Mouse (Mus musculus) neural tube, embryonic 14.5 days (tissue): ENCODE data around the gene Gpr27. TPM values are rescaled to one million over a fixed set of nuclear protein-coding genes. Genes with fewer than 3 reads are reported as not detected.

Experiments
- ATAC-seq: fragments of 200-750 bp; cut with Nextera tagmentation; 2 replicates; pipeline ENCODE4 v1.8.0; 2017; ENCODE audit warnings: low read depth, mild to moderate bottlenecking, moderate TSS enrichment, moderate library complexity
- H3K27ac ChIP-seq: fragments of 300-500 bp; sonication (generic); 2 replicates; pipeline ENCODE4 v1.5.1; 2014; ENCODE audit warnings: low read depth, mild to moderate bottlenecking, control low read depth, low read length, moderate library complexity, mixed read lengths
- H3K27me3 ChIP-seq: fragments of 300-500 bp; sonication (generic); 2 replicates; pipeline ENCODE4 v1.6.1; 2014; ENCODE audit warnings: low read length; ENCODE audit not compliant: control insufficient read depth, insufficient read depth
- H3K36me3 ChIP-seq: fragments of 300-500 bp; sonication (generic); 2 replicates; pipeline ENCODE4 v1.6.1; 2014; ENCODE audit warnings: low read length, mixed read lengths; ENCODE audit not compliant: control insufficient read depth, insufficient read depth
- H3K4me1 ChIP-seq: fragments of 300-500 bp; sonication (generic); 2 replicates; pipeline ENCODE4 v1.6.1; 2014; ENCODE audit warnings: low read length; ENCODE audit not compliant: control insufficient read depth, insufficient read depth
- H3K4me2 ChIP-seq: fragments of 300-500 bp; sonication (generic); 2 replicates; pipeline ENCODE4 v1.6.1; 2014; ENCODE audit warnings: mild to moderate bottlenecking, low read depth, low read length, control low read depth
- H3K4me3 ChIP-seq: fragments of 300-500 bp; sonication (generic); 2 replicates; pipeline ENCODE4 v1.5.1; 2014; ENCODE audit warnings: low read depth, low read length, control low read depth, mixed read lengths
- H3K9ac ChIP-seq: fragments of 300-500 bp; sonication (generic); replicated peaks from 2 replicates; pipeline ENCODE4 v1.6.1; 2014; ENCODE audit warnings: low read depth, mild to moderate bottlenecking, control low read depth, low read length, mixed read lengths
- H3K9me3 ChIP-seq: fragments of 300-500 bp; sonication (generic); 2 replicates; pipeline ENCODE4 v1.6.1; 2016; ENCODE audit warnings: low read length; ENCODE audit not compliant: control insufficient read depth
- WGBS: fragments of 180-500 bp; shearing (Covaris S2); extraction: QIAGEN DNeasy Blood & Tissue Kit; methylation state at CpG from one replicate; pipeline ENCODE4 v1.1.7; 2014; 5-methylcytosine and 5-hydroxymethylcytosine counted together
- polyA plus RNA-seq: library from polyadenylated mRNA; unstranded; fragments of >200 nt; fragmentation: Nextera tagmentation; extraction: Ambion mirVana; gene quantifications from 2 replicates; pipeline ENCODE4 v1.2.1, GENCODE M21; 2014

Gpr27 gene
- polyA plus RNA-seq: 21.0 and 21.7 TPM in 2 replicates

GRCm38 (mm10) chr6:99692206-99692915 is at the start of gene Gpr27:
Gpr27 (plus strand) TSS chr6:99692679.
- peak within 1 kb of the TSS; percentile 87 for H3K4me2 ChIP-seq
- H3K9ac ChIP-seq: peak within 1 kb of the TSS; percentile 94
- peaks cover 18% of the 10 kb centered on the region; the same call in 1 of the 2 replicates for H3K4me1 ChIP-seq
- peak within 1 kb of the TSS; percentile 74 for H3K4me3 ChIP-seq
- ATAC-seq: peak; percentile 88
- H3K36me3 ChIP-seq: no peaks in the 10 kb centered on the region
- no peaks in the 10 kb centered on the region for H3K9me3 ChIP-seq
- peaks cover 15% of the 10 kb centered on the region for H3K27me3 ChIP-seq
- peak within 1 kb of the TSS; percentile 89 for H3K27ac ChIP-seq
- WGBS: 0% methylated on average over 30 of the region's 112 CpGs

DNA sequence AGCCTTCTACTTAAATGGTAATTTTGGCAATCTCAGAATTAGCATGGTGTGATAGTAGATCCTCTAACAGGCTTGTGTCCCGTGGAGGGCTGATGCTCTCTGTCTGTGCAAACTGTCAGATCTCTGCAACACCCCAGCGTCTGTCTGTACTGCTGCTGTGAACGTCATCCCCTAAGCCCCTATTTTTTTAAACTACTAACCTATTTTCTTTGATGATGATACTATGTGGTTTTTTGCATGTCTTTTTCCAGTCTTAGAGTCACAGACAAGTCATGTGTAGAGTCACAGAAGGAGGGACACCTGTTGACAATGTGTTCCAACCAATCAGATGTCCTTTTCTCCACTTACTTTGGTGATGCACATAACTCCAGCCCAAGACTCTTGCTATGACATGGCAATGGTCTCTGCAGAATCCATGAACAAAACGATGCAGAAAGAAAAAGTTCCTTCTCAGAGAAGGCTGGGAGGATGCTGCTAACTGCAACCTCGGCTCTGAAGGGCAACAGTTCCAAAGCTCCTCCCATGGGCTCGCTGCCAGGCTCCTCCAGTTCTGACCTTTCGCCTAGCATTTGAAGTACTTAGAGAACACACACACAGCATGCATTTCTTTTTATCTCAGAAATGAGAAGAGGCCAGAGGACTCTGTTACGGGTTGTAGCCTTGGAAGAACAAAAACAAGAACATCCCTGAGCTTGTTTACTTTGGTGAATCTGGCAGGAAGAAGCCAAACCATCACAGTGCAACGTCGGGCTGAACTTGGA is 48.9 kb upstream of the Gpr27 start:
- Histone ChIP-seq H3K36me3 (no peaks in the 10 kb centered on the region), H3K9me3 (no peaks in the 10 kb centered on the region), H3K4me2 (no peak overlapping the region), H3K27me3 (no peaks in the 10 kb centered on the region), H3K4me3 (no peak overlapping the region), H3K4me1 (no peaks in the 10 kb centered on the region), H3K9ac (no peak overlapping the region), H3K27ac (no peak overlapping the region)
- 65% methylated on average over 10 of the region's 10 CpGs for WGBS
- no peak for ATAC-seq

GRCm38 (mm10) chr6:99644386-99644785 is 48.1 kb upstream of the Gpr27 start:
- Histone ChIP-seq H3K36me3 (no peaks in the 10 kb centered on the region), H3K4me3 (no peak overlapping the region), H3K9ac (no peak overlapping the region), H3K9me3 (no peaks in the 10 kb centered on the region), H3K27ac (no peak overlapping the region), H3K4me1 (no peaks in the 10 kb centered on the region), H3K27me3 (no peaks in the 10 kb centered on the region), H3K4me2 (no peak overlapping the region)
- WGBS: 82% methylated on average over 5 of the region's 5 CpGs
- no peak for ATAC-seq

DNA sequence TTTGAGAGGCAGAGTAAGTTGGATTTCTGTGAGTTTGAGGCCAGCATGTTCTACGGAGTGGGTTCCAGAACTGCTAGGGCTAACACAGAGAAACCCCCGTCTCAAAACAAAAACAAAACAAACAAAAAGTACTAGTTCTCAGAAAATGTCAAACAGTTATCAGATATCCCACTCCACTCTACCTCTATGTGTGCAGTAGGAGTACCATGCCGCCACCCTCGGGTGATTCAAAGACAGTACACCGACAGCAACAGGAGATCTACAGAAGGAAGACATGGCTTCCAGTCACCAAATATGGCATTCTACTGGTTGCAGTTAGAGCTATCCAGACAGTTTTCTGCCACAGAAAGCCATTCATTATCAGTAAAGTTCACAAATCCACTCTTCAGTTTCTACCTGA is 47.6 kb upstream of the Gpr27 start:
- Histone ChIP-seq H3K27me3 (no peaks in the 10 kb centered on the region), H3K9me3 (no peaks in the 10 kb centered on the region), H3K36me3 (no peaks in the 10 kb centered on the region), H3K4me3 (no peak overlapping the region), H3K4me2 (no peak overlapping the region), H3K9ac (no peak overlapping the region), H3K4me1 (no peaks in the 10 kb centered on the region), H3K27ac (no peak overlapping the region)
- WGBS: 88% methylated on average over 5 of the region's 5 CpGs
- ATAC-seq: no peak

DNA sequence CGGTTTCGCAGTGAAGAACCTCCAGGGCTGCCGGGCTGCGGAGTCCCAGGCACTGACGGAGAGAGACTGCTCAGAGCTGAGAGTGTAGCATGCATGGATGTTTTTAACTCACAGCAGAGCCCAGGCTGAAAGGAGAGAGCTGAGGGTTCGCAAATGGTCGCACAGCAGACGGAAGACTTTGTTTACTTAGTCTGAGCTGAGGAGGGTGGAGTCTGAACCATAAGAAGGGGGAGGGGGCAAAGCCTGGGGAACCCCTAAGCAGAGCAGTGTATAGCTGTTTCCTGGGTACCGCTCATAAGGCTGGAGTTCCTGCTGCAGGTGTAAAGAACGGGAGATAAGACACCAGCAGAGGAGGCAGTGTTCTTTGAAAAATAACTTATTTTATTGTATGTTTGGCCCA is 46.1 kb upstream of the Gpr27 start:
- H3K4me2 ChIP-seq: no peak overlapping the region
- no peaks in the 10 kb centered on the region for H3K27me3 ChIP-seq
- H3K36me3 ChIP-seq: no peaks in the 10 kb centered on the region
- no peak overlapping the region for H3K27ac ChIP-seq
- no peak overlapping the region for H3K4me3 ChIP-seq
- 73% methylated on average over 10 of the region's 10 CpGs for WGBS
- H3K4me1 ChIP-seq: no peaks in the 10 kb centered on the region
- no peak for ATAC-seq
- no peak overlapping the region for H3K9ac ChIP-seq
- no peaks in the 10 kb centered on the region for H3K9me3 ChIP-seq

DNA sequence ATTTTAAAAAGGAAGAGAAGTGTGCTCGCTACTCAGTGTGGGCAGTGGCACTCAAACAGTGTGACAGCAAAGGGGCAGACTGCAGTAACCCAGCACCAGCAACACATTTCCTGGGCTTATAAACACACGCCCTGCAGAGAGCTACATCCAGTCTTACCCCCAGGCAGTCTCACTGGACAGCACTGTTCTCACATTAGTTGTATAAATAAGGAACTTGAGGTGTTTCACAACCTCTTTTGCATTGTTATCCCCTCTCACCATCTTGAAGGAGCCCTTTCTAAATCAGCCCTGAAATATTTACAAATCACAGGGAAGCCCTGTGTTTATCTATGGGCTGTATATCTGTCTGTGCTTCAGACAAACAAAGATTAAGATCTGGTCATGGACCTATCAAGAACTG is 43.2 kb upstream of the Gpr27 start:
- Histone ChIP-seq H3K4me2 (no peak overlapping the region), H3K36me3 (no peaks in the 10 kb centered on the region), H3K9me3 (no peaks in the 10 kb centered on the region), H3K27ac (no peak overlapping the region), H3K4me3 (no peak overlapping the region), H3K9ac (no peak overlapping the region), H3K4me1 (no peaks in the 10 kb centered on the region), H3K27me3 (no peaks in the 10 kb centered on the region)
- WGBS: 67% methylated on average over 2 of the region's 2 CpGs
- ATAC-seq: no peak

GRCm38 (mm10) chr6:99652341-99652740 is 40.1 kb upstream of the Gpr27 start:
- H3K4me3 ChIP-seq: no peak overlapping the region
- 61% methylated on average over 2 of the region's 2 CpGs for WGBS
- ATAC-seq: no peak

GRCm38 (mm10) chr6:99654343-99654742 is 38.1 kb upstream of the Gpr27 start:
- H3K36me3 ChIP-seq: no peaks in the 10 kb centered on the region
- no peaks in the 10 kb centered on the region for H3K9me3 ChIP-seq
- no peak overlapping the region for H3K4me2 ChIP-seq
- 43% methylated on average over 5 of the region's 5 CpGs for WGBS
- H3K27me3 ChIP-seq: no peaks in the 10 kb centered on the region
- H3K27ac ChIP-seq: no peak overlapping the region
- no peaks in the 10 kb centered on the region for H3K4me1 ChIP-seq
- no peak overlapping the region for H3K9ac ChIP-seq
- no peak for ATAC-seq
- no peak overlapping the region for H3K4me3 ChIP-seq

More at GRCm38 (mm10) chr6:99652341-99652740, 40.1 kb upstream of the Gpr27 start:
- H3K9ac ChIP-seq: no peak overlapping the region
- H3K4me1 ChIP-seq: no peaks in the 10 kb centered on the region
- H3K9me3 ChIP-seq: no peaks in the 10 kb centered on the region
- no peak overlapping the region for H3K27ac ChIP-seq
- H3K4me2 ChIP-seq: no peak overlapping the region
- H3K36me3 ChIP-seq: no peaks in the 10 kb centered on the region
- H3K27me3 ChIP-seq: no peaks in the 10 kb centered on the region

- ATAC-seq: no peak
- 67% methylated on average over 7 of the region's 7 CpGs for WGBS
- no peak overlapping the region for H3K4me2 ChIP-seq
Observed at GRCm38 (mm10) chr6:99655488-99655887, 37.0 kb upstream of the Gpr27 start.

More at GRCm38 (mm10) chr6:99655488-99655887, 37.0 kb upstream of the Gpr27 start:
- Histone ChIP-seq H3K27me3 (no peaks in the 10 kb centered on the region), H3K4me3 (no peak overlapping the region), H3K27ac (no peak overlapping the region), H3K9ac (no peak overlapping the region), H3K9me3 (no peaks in the 10 kb centered on the region), H3K4me1 (no peaks in the 10 kb centered on the region), H3K36me3 (no peaks in the 10 kb centered on the region)
